Mouse (Mus musculus) hindbrain, embryonic 11.5 days (tissue): ENCODE data around the gene Nav3. TPM values are rescaled to one million over a fixed set of nuclear protein-coding genes. Genes with fewer than 3 reads are reported as not detected.

Experiments
- ATAC-seq: fragments of 200-750 bp; cut with Nextera tagmentation; 2 replicates; pipeline ENCODE4 v1.8.0; 2017; ENCODE audit warnings: mild to moderate bottlenecking, moderate TSS enrichment, moderate library complexity; ENCODE audit not compliant: low FRiP score
- DNase-seq: peaks from one replicate; pipeline ENCODE4 v3.0.0-alpha.2; 2015; ENCODE audit warnings: low spot score
- H3K27ac ChIP-seq: fragments of 300-500 bp; sonication (generic); 2 replicates; pipeline ENCODE4 v1.5.1; 2014; ENCODE audit warnings: mild to moderate bottlenecking, low read depth, low read length
- H3K27me3 ChIP-seq: fragments of 300-500 bp; sonication (generic); 2 replicates; pipeline ENCODE4 v1.6.1; 2014; ENCODE audit warnings: mild to moderate bottlenecking, low read length, moderate library complexity, mixed read lengths; ENCODE audit not compliant: control insufficient read depth, insufficient read depth
- H3K36me3 ChIP-seq: fragments of 300-500 bp; sonication (generic); 2 replicates; pipeline ENCODE4 v1.6.1; 2014; ENCODE audit warnings: mild to moderate bottlenecking, low read length, moderate library complexity, mixed read lengths; ENCODE audit not compliant: control insufficient read depth, insufficient read depth
- H3K4me1 ChIP-seq: fragments of 300-500 bp; sonication (generic); replicated peaks from 2 replicates; pipeline ENCODE4 v1.6.1; 2014; ENCODE audit warnings: low read length, mixed read lengths; ENCODE audit not compliant: control insufficient read depth, insufficient read depth
- H3K4me2 ChIP-seq: fragments of 300-500 bp; sonication (generic); replicated peaks from 2 replicates; pipeline ENCODE4 v1.6.1; 2014; ENCODE audit warnings: mild to moderate bottlenecking, low read depth, low read length
- H3K4me3 ChIP-seq: fragments of 300-500 bp; sonication (generic); 2 replicates; pipeline ENCODE4 v1.5.1; 2014; ENCODE audit warnings: low read depth, low read length
- H3K9ac ChIP-seq: fragments of 300-500 bp; sonication (generic); 2 replicates; pipeline ENCODE4 v1.6.1; 2014; ENCODE audit warnings: low read depth, low read length
- H3K9me3 ChIP-seq: fragments of 300-500 bp; sonication (generic); 2 replicates; pipeline ENCODE4 v1.6.1; 2016; ENCODE audit warnings: low read length; ENCODE audit not compliant: control insufficient read depth
- WGBS: fragments of 180-500 bp; shearing (Covaris S2); extraction: QIAGEN DNeasy Blood & Tissue Kit; methylation state at CpG from one replicate; pipeline ENCODE4 v1.1.7; 2014; 5-methylcytosine and 5-hydroxymethylcytosine counted together
- polyA plus RNA-seq: library from polyadenylated mRNA; unstranded; fragments of >200 nt; fragmentation: Nextera tagmentation; extraction: Ambion mirVana; gene quantifications from 2 replicates; pipeline ENCODE4 v1.2.1, GENCODE M21; 2014

The Nav3 gene
- polyA plus RNA-seq, 1 experiment from 2014 or later: 9.2 TPM

- DNase-seq (no peak), ATAC-seq (no peak)
- Histone ChIP-seq H3K4me2 (no peak overlapping the region), H3K36me3 (no peaks in the 10 kb centered on the region), H3K4me1 (no peaks in the 10 kb centered on the region), H3K4me3 (no peak overlapping the region), H3K27me3 (no peaks in the 10 kb centered on the region), H3K27ac (no peak overlapping the region), H3K9me3 (no peaks in the 10 kb centered on the region), H3K9ac (no peak overlapping the region)
- WGBS: 73% methylated on average over 3 of the region's 3 CpGs
Observed at GRCm38 (mm10) chr10:110283879-110284278, 172.1 kb downstream of the Nav3 start.

- WGBS: 92% methylated on average over 2 of the region's 2 CpGs
- no peaks in the 10 kb centered on the region for H3K4me1 ChIP-seq
- H3K4me2 ChIP-seq: no peak overlapping the region
- no peaks in the 10 kb centered on the region for H3K36me3 ChIP-seq
- DNase-seq: no peak
- no peaks in the 10 kb centered on the region for H3K9me3 ChIP-seq
- H3K4me3 ChIP-seq: no peak overlapping the region
- no peak overlapping the region for H3K9ac ChIP-seq
- H3K27ac ChIP-seq: no peak overlapping the region
- H3K27me3 ChIP-seq: no peaks in the 10 kb centered on the region
- no peak for ATAC-seq
Observed at GRCm38 (mm10) chr10:110272818-110273217, 183.2 kb downstream of the Nav3 start.

- WGBS: 93% methylated on average over 1 of the region's 1 CpGs
- no peak overlapping the region for H3K27ac ChIP-seq
- no peak for DNase-seq
- ATAC-seq: no peak
- H3K4me2 ChIP-seq: no peak overlapping the region
- no peaks in the 10 kb centered on the region for H3K36me3 ChIP-seq
- no peak overlapping the region for H3K4me3 ChIP-seq
- H3K9me3 ChIP-seq: no peaks in the 10 kb centered on the region
- no peaks in the 10 kb centered on the region for H3K4me1 ChIP-seq
- H3K9ac ChIP-seq: no peak overlapping the region
- no peaks in the 10 kb centered on the region for H3K27me3 ChIP-seq
Observed at GRCm38 (mm10) chr10:110270561-110270960, 185.4 kb downstream of the Nav3 start.

GRCm38 (mm10) chr10:110242128-110242561 lies 213.9 kb downstream of the Nav3 start:
- DNase-seq (peak; percentile 26), ATAC-seq (peak; percentile 82)
- no peak overlapping the region for H3K9ac ChIP-seq
- H3K27me3 ChIP-seq: no peaks in the 10 kb centered on the region
- no peak overlapping the region for H3K27ac ChIP-seq
- WGBS: 44% methylated on average over 3 of the region's 3 CpGs
- no peak overlapping the region for H3K4me3 ChIP-seq
- no peaks in the 10 kb centered on the region for H3K36me3 ChIP-seq
- no peaks in the 10 kb centered on the region for H3K4me1 ChIP-seq
- H3K4me2 ChIP-seq: no peak overlapping the region
- no peaks in the 10 kb centered on the region for H3K9me3 ChIP-seq

- Histone ChIP-seq H3K4me1 (no peaks in the 10 kb centered on the region), H3K27me3 (no peaks in the 10 kb centered on the region), H3K4me2 (no peak overlapping the region), H3K4me3 (no peak overlapping the region), H3K27ac (no peak overlapping the region), H3K9ac (no peak overlapping the region), H3K36me3 (no peaks in the 10 kb centered on the region), H3K9me3 (no peaks in the 10 kb centered on the region)
- no peak for ATAC-seq
- WGBS: 68% methylated on average over 3 of the region's 3 CpGs
- no peak for DNase-seq
Observed at GRCm38 (mm10) chr10:110240667-110241066, 215.3 kb downstream of the Nav3 start.

GRCm38 (mm10) chr10:110233307-110233930 lies 222.6 kb downstream of the Nav3 start:
- no peaks in the 10 kb centered on the region for H3K9me3 ChIP-seq
- no peak for DNase-seq

GRCm38 (mm10) chr10:110206411-110206810 lies 249.6 kb downstream of the Nav3 start:
- H3K4me1 ChIP-seq: no peaks in the 10 kb centered on the region
- H3K27me3 ChIP-seq: no peaks in the 10 kb centered on the region
- no peak for DNase-seq
- no peaks in the 10 kb centered on the region for H3K9me3 ChIP-seq
- no peak overlapping the region for H3K4me2 ChIP-seq
- no peak overlapping the region for H3K4me3 ChIP-seq
- H3K27ac ChIP-seq: no peak overlapping the region
- H3K36me3 ChIP-seq: no peaks in the 10 kb centered on the region
- ATAC-seq: no peak
- 91% methylated on average over 5 of the region's 5 CpGs for WGBS
- H3K9ac ChIP-seq: no peak overlapping the region

More at GRCm38 (mm10) chr10:110233307-110233930, 222.6 kb downstream of the Nav3 start:
- Histone ChIP-seq H3K27ac (no peak overlapping the region), H3K4me1 (no peaks in the 10 kb centered on the region), H3K36me3 (no peaks in the 10 kb centered on the region), H3K4me3 (no peak overlapping the region), H3K9ac (no peak overlapping the region), H3K4me2 (no peak overlapping the region), H3K27me3 (no peaks in the 10 kb centered on the region)
- ATAC-seq: no peak
- WGBS: 80% methylated on average over 6 of the region's 6 CpGs

- Histone ChIP-seq H3K4me3 (no peak overlapping the region), H3K9me3 (no peaks in the 10 kb centered on the region), H3K4me2 (no peak overlapping the region), H3K27ac (no peak overlapping the region), H3K27me3 (no peaks in the 10 kb centered on the region), H3K36me3 (no peaks in the 10 kb centered on the region), H3K4me1 (no peaks in the 10 kb centered on the region), H3K9ac (no peak overlapping the region)
- DNase-seq: no peak
- WGBS: 90% methylated on average over 5 of the region's 5 CpGs
- no peak for ATAC-seq
Observed at GRCm38 (mm10) chr10:110204121-110204697, 251.8 kb downstream of the Nav3 start.

GRCm38 (mm10) chr10:110192881-110193280 lies 263.1 kb downstream of the Nav3 start:
- peak; percentile 16 for DNase-seq
- Histone ChIP-seq H3K9ac (no peak overlapping the region), H3K4me1 (no peaks in the 10 kb centered on the region), H3K27me3 (no peaks in the 10 kb centered on the region), H3K36me3 (no peaks in the 10 kb centered on the region), H3K9me3 (no peaks in the 10 kb centered on the region), H3K4me3 (no peak overlapping the region), H3K27ac (no peak overlapping the region), H3K4me2 (no peak overlapping the region)
- 39% methylated on average over 4 of the region's 4 CpGs for WGBS
- ATAC-seq: no peak
